Mouse (Mus musculus) neural tube, embryonic 12.5 days (tissue): ENCODE measurements around the gene Ttc41. TPM values are rescaled to one million over a fixed set of nuclear protein-coding genes. Genes with fewer than 3 reads are reported as not detected.
A peak's percentile ranks its signal among the peaks of the same experiment; 100 is the strongest.

Experiments
- ATAC-seq: fragments of 200-750 bp; cut with Nextera tagmentation; 2 replicates; pipeline ENCODE4 v1.8.0; 2017; ENCODE audit warnings: low read depth, mild to moderate bottlenecking, moderate TSS enrichment, moderate library complexity; ENCODE audit not compliant: low FRiP score
- H3K27ac ChIP-seq: fragments of 300-500 bp; sonication (generic); 2 replicates; pipeline ENCODE4 v1.5.1; 2016
- H3K27me3 ChIP-seq: fragments of 300-500 bp; sonication (generic); replicated peaks from 2 replicates; pipeline ENCODE4 v1.6.1; 2016; ENCODE audit warnings: mild to moderate bottlenecking
- H3K36me3 ChIP-seq: fragments of 300-500 bp; sonication (generic); 2 replicates; pipeline ENCODE4 v1.6.1; 2016; ENCODE audit warnings: mild to moderate bottlenecking
- H3K4me1 ChIP-seq: fragments of 300-500 bp; sonication (generic); 2 replicates; pipeline ENCODE4 v1.6.1; 2016
- H3K4me2 ChIP-seq: fragments of 300-500 bp; sonication (generic); replicated peaks from 2 replicates; pipeline ENCODE4 v1.6.1; 2016; ENCODE audit warnings: mild to moderate bottlenecking
- H3K4me3 ChIP-seq: fragments of 300-500 bp; sonication (generic); 2 replicates; pipeline ENCODE4 v1.5.1; 2016
- H3K9ac ChIP-seq: fragments of 300-500 bp; sonication (generic); 2 replicates; pipeline ENCODE4 v1.6.1; 2016; ENCODE audit warnings: mild to moderate bottlenecking
- H3K9me3 ChIP-seq: fragments of 300-500 bp; sonication (generic); 2 replicates; pipeline ENCODE4 v1.6.1; 2016; ENCODE audit warnings: mild to moderate bottlenecking
- WGBS: fragments of 180-500 bp; shearing (Covaris S2); methylation state at CpG from one replicate; pipeline ENCODE4 v1.1.7; 2016; 5-methylcytosine and 5-hydroxymethylcytosine counted together
- polyA plus RNA-seq: library from polyadenylated mRNA; unstranded; fragments of >200 nt; fragmentation: Nextera tagmentation; extraction: Ambion mirVana; gene quantifications from 2 replicates; pipeline ENCODE4 v1.2.1, GENCODE M21; 2016

Gene Ttc41
- polyA plus RNA-seq, 1 experiment from 2014 or later = 3.0 TPM

DNA sequence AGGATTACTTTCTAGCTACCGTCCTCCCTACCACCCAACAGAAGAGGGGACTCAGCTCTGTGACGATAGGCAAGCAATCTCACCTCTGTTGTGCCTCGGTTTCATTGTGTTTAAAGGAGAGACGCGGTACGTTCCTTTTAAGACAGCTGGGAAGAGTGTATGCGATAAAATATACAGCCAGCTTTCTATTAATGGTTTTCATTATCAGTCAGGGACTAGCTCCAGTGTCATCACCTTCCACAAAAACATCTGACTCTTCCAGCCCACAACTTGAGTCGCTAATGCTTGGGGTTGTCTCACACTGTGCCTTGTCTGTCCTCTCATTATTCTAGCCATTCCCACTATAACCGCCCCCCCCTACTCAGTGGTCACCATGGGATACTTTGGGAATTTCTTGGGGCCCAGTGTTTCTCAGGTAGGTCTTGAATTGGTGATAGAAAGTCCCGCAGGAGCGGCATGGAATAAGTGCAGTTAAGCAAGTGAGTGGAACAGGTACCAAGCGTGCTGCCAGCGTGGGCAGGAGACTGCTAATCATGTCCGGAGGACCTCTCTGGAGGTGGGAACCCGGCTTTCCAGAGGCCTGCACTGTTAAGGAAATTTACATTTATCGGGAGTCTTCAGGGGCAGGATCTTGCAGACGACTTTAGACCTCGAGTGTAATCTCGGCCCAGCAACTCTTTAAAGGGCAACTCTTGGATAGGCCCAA, 72.2 kb downstream of the Ttc41 start:
- ATAC-seq = no peak; the same call in 1 of the 2 replicates

DNA sequence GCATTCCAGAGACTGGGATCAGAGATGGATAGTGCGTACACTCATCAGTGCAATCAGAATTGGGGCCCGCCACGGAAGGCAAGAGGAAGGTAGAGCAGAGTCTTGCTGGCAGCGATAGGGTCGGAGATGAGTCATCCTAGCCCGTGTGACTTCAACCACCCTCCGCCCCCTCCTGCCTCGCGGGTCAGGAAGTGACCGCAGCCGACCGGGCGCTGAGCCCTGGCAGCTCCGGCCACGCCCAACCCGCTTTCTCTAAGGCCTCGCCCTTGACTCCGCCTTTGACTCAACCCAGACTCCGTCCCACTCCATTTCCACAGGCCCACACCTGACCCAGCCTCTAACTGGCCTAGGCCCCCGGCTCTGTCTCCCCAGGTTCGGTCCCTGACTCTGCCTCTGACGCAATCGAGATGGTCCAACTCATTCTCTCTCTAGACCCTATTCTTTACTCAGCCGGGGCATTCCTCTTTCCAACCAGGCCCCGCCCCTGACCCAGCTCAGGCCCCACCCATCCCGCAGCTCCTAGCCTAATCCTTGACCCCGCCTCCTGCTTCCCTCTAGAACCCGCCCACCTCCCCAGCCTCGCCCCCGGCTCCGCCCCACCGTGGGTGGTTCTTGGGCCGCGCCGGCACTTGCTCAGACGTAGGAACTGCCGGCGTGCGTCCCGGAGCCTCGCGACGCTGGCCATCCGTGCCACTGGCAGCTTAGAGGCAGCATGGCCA, 72.9 kb downstream of the Ttc41 start, which contains the start of gene Nt5dc3:
Nt5dc3 (plus strand) TSS at position 608 of the 719 bp plus-strand sequence.
- ATAC-seq = peak; percentile 93
- Histone ChIP-seq H3K27me3 (peaks cover 10% of the 10 kb centered on the region), H3K4me1 (peaks cover 16% of the 10 kb centered on the region; the same call in 1 of the 2 replicates), H3K36me3 (no peaks in the 10 kb centered on the region), H3K4me2 (peak within 1 kb of the TSS; percentile 97), H3K9me3 (no peaks in the 10 kb centered on the region), H3K4me3 (peak within 1 kb of the TSS; percentile 63), H3K9ac (peak within 1 kb of the TSS; percentile 67), H3K27ac (no peak within 1 kb of the TSS)
- under 1% methylated on average over 44 of the region's 44 CpGs for WGBS

More for the DNA sequence above, 72.2 kb downstream of the Ttc41 start:
- peak overlapping the region; percentile 97 for H3K4me2 ChIP-seq
- H3K9ac ChIP-seq = peak overlapping the region; percentile 67
- no peaks in the 10 kb centered on the region for H3K36me3 ChIP-seq
- no peaks in the 10 kb centered on the region for H3K9me3 ChIP-seq
- H3K4me1 ChIP-seq = peaks cover 16% of the 10 kb centered on the region; the same call in 1 of the 2 replicates
- 40% methylated on average over 19 of the region's 19 CpGs for WGBS
- H3K27ac ChIP-seq = no peak overlapping the region
- peak overlapping the region; percentile 63 for H3K4me3 ChIP-seq
- H3K27me3 ChIP-seq = peaks cover 10% of the 10 kb centered on the region

DNA sequence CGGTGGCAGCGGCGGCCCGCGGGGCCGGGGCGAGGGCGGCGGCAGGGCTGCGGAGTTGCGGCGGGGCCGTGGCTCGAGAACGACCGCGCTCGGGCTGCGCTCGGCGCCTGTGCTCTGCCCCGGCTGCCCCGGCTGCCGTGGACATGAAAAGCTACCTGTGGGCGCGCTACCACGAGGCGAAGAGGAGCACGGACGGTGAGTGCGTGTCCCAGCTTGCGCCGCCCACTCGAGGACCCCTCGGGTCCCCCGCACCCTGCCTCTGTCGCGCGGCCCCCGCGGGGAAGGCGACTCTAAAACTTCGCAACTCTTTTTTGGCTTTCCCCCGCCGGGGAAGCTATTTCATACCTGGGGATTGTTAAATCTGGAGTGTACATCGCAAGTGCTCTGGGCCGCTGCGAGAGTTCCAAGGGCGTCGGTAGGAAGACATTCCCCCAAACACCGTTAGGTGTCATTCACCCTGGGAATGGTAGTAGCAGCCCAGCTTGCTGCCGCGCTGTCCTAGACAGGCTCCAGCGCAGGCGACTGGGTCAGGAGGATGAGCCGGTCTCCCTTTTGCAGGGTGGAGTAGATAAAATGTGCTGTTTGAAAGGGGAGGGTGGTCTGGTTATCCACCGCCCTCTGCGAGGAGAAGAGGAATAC, 73.6 kb downstream of the Ttc41 start:
- no peaks in the 10 kb centered on the region for H3K36me3 ChIP-seq
- no peaks in the 10 kb centered on the region for H3K9me3 ChIP-seq
- H3K4me3 ChIP-seq = peak overlapping the region; percentile 63
- peak overlapping the region; percentile 97 for H3K4me2 ChIP-seq
- H3K27ac ChIP-seq = no peak overlapping the region
- peak overlapping the region; percentile 67 for H3K9ac ChIP-seq
- H3K4me1 ChIP-seq = peaks cover 16% of the 10 kb centered on the region; the same call in 1 of the 2 replicates
- under 1% methylated on average over 58 of the region's 58 CpGs for WGBS
- H3K27me3 ChIP-seq = peaks cover 10% of the 10 kb centered on the region
- ATAC-seq = peak; percentile 58

DNA sequence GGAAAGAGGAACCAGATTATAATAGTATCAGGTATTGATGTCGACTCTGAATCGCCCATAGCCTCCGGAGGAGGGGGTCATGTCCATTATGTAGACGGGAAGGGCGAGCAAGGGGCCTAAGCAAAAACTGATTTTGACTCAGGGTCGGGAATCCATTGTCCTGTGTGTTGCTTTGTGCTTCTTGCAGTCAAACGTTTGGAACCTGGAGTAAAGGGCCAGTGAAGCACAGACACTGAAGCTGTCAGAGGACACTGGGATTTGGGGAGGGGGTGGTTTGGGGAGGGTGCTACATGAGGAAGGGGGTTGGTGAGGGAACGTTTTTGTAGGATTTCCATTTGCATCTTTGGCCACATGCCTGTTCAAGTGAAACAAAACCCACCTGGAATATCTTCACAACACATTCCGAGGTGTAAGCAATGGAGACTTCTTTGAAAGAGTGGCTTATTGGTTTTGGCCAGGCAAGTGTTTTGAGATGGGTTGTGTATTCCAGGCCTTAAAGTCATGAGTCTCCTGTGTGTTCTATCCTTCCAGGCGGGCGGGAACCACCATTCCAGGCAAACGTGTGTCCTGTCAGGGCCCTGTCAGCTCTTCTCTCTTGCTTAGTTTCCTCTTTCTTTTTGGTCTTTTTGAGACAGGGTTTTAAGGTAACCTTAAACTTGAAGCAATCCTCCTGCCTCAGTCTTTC, 74.3 kb downstream of the Ttc41 start:
- H3K9ac ChIP-seq = peak overlapping the region; percentile 67; the same call in 1 of the 2 replicates
- no peak overlapping the region for H3K27ac ChIP-seq
- ATAC-seq = no peak
- peak overlapping the region; percentile 97 for H3K4me2 ChIP-seq
- WGBS = 22% methylated on average over 12 of the region's 12 CpGs
- no peaks in the 10 kb centered on the region for H3K9me3 ChIP-seq
- H3K4me1 ChIP-seq = peaks cover 16% of the 10 kb centered on the region; the same call in 1 of the 2 replicates
- peak overlapping the region; percentile 63 for H3K4me3 ChIP-seq
- H3K36me3 ChIP-seq = no peaks in the 10 kb centered on the region
- peaks cover 10% of the 10 kb centered on the region for H3K27me3 ChIP-seq

DNA sequence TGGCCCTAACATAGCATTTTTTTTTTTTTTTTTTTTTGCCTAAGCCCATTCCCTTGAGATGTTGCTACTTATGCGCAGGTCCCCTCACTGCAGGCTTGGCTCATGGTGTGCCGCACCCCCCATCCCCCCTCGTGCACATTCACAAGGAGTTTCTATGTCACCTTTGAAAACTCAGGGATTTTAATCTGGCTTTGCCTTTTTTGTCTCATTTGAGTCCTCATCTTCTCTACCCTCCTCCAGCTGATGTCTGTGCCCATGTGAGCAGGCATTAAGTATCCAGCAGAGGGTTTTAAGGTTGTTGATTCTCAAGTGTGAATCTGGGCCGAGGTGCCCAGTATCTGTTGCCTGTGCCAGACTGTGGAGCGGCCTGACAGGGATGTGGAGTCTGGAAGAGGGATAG, 76.0 kb downstream of the Ttc41 start:
- peaks cover 10% of the 10 kb centered on the region for H3K27me3 ChIP-seq
- H3K36me3 ChIP-seq = no peaks in the 10 kb centered on the region
- peaks cover 16% of the 10 kb centered on the region; the same call in 1 of the 2 replicates for H3K4me1 ChIP-seq
- H3K27ac ChIP-seq = no peak overlapping the region
- H3K9me3 ChIP-seq = no peaks in the 10 kb centered on the region
- 43% methylated on average over 5 of the region's 5 CpGs for WGBS
- H3K4me2 ChIP-seq = no peak overlapping the region
- H3K9ac ChIP-seq = no peak overlapping the region
- ATAC-seq = no peak
- H3K4me3 ChIP-seq = no peak overlapping the region

DNA sequence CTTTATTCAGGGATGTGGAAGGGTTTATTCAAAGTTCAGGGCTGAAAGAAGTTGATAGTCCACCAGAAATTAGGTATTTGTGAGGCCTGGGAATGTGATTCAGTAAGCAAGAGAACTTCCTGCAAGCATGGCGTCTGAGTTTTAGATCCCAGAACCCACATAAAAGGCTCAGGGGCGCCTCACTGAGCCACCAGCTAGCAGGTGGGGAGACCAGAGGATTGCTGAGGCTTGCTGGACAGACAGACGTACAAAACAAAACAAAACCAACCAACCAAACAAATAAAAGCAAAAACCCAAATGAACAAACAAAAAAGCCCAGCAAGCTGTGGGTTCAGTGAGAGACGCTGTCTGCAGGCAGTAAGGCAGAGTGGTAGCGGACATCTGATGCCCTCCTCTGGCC, 77.0 kb downstream of the Ttc41 start:
- Histone ChIP-seq H3K9ac (no peak overlapping the region), H3K4me1 (peaks cover 15% of the 10 kb centered on the region; the same call in 1 of the 2 replicates), H3K27me3 (peaks cover 10% of the 10 kb centered on the region), H3K4me2 (no peak overlapping the region), H3K36me3 (no peaks in the 10 kb centered on the region), H3K4me3 (no peak overlapping the region), H3K27ac (no peak overlapping the region), H3K9me3 (no peaks in the 10 kb centered on the region)
- ATAC-seq = no peak
- 56% methylated on average over 5 of the region's 5 CpGs for WGBS

DNA sequence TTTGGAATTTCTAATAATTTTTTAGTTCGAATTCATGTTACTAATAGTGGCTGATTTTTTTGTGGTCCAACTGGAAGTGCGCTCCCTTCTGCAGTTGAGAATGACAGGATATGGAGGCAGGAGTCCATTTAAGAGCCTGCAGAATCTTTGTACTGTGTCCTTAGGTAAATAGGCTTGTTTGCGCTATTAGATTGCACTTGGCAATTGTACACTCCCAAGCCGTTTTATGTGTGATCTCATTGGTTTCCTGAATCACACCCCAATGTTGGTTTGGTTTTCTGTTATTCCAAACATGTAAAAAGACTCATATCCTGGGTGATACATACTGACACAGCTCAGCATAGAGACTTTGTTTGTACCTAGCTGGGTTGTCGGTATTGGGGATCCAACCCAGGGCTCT, 78.0 kb downstream of the Ttc41 start:
- H3K27me3 ChIP-seq = peaks cover 10% of the 10 kb centered on the region
- no peaks in the 10 kb centered on the region for H3K36me3 ChIP-seq
- H3K4me1 ChIP-seq = peaks cover 10% of the 10 kb centered on the region; the same call in 1 of the 2 replicates
- no peak overlapping the region for H3K27ac ChIP-seq
- H3K4me2 ChIP-seq = no peak overlapping the region
- H3K9ac ChIP-seq = no peak overlapping the region
- WGBS = 83% methylated on average over 5 of the region's 5 CpGs
- H3K9me3 ChIP-seq = no peaks in the 10 kb centered on the region
- no peak overlapping the region for H3K4me3 ChIP-seq
- no peak for ATAC-seq

DNA sequence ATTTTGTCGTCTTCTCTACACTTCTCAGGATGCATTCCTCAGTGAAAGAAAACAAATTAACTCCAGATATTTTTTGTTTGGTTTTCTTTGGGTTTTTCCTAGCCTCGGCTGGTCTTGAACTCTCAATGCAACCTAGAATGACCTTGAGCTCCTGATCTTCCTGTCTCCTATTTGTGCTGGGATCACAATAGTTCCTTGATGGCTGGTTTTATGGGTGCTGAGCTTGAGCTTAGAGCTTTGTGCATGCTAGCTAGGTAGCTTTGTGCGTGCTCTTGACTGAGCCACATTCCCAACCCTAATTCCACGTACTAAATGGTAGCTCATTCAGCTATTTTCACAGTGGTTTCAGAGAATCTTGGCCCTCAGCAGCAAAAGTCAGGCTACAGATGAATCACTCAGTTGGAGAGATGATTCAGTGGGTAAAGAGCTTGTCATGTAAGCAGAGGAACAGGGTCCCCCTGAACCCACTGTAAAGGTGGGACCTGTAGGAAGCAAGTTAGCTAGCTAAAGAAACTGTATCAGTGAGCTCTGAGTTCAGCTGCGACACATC, 78.6 kb downstream of the Ttc41 start:
- WGBS = 83% methylated on average over 5 of the region's 5 CpGs

DNA sequence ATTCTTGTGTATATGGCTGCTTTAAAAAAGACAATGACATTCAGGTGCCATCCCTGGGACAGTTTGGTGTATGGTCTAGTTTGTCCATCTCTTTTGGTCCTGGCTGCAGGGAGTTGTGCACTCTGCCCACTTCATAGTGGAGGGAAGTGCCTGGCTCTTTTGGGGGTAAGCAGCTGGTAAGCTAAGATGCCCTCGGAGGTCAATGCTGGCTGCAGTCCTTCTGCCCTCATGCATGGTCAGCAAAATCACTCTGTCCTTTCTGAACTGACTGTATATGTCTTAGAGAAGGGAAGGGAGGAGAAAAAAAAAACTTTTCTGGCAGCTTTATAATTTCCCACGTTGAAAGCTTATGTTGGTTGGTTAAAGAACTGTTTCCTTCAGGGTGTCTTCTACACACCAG, 79.8 kb downstream of the Ttc41 start:
- WGBS = 66% methylated on average over 2 of the region's 2 CpGs
- ATAC-seq = no peak

More for the DNA sequence above, 78.6 kb downstream of the Ttc41 start:
- Histone ChIP-seq H3K4me3 (no peak overlapping the region), H3K4me1 (peaks cover 8% of the 10 kb centered on the region; the same call in 1 of the 2 replicates), H3K27me3 (peaks cover 10% of the 10 kb centered on the region), H3K9me3 (no peaks in the 10 kb centered on the region), H3K27ac (no peak overlapping the region), H3K36me3 (no peaks in the 10 kb centered on the region), H3K9ac (no peak overlapping the region), H3K4me2 (no peak overlapping the region)
- ATAC-seq = no peak

DNA sequence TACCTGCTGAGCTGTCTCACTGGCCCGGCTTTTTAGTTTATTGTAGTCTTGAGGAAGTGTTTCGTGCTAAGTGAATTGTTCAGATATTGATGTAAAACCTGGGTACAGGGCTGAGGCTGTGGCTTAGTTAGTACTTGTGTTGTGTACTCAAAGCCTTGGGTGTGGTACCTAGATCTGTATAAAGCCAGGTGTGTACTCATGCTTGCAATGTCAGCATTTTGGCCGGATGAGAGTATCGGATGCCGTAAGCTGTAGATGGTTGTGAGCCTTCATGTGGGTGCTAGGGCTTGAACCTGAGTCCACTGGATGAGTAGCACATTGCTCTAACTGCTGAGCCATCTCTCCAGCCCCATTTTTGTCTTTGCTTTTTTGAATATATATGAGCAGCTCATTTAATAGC, 80.5 kb downstream of the Ttc41 start:
- Histone ChIP-seq H3K36me3 (no peaks in the 10 kb centered on the region), H3K27ac (no peak overlapping the region), H3K4me2 (no peak overlapping the region), H3K9me3 (no peaks in the 10 kb centered on the region), H3K9ac (no peak overlapping the region), H3K27me3 (peaks cover 2% of the 10 kb centered on the region), H3K4me1 (0 out of 2 replicates have a peak, but pooled peaks cover under 1% of the 10 kb centered on the region), H3K4me3 (no peak overlapping the region)
- WGBS = 90% methylated on average over 5 of the region's 5 CpGs
- no peak for ATAC-seq

More for the DNA sequence above, 79.8 kb downstream of the Ttc41 start:
- Histone ChIP-seq H3K4me1 (no peaks in the 10 kb centered on the region), H3K4me3 (no peak overlapping the region), H3K27ac (no peak overlapping the region), H3K9ac (no peak overlapping the region), H3K27me3 (peaks cover 6% of the 10 kb centered on the region), H3K36me3 (no peaks in the 10 kb centered on the region), H3K9me3 (no peaks in the 10 kb centered on the region), H3K4me2 (no peak overlapping the region)

DNA sequence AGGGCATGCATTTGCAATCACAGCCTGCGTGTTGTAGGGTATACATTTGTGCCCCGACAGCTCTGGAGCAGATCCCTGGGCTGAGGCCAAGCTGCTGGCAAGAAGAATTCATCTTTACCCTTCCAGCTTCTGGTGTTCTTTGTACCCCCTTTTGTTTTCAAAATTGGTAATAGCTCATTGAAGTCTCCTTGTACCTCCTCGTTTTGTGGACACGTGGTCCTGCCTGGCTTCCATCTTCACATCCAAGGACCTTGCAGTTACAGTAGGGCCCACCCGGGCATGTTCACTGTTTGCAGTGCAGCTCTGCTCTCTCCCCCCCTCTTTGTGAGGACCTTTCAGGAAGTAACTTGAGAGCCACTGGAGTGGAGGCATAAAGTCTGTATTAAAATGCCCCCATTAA, 82.6 kb downstream of the Ttc41 start:
- Histone ChIP-seq H3K36me3 (no peaks in the 10 kb centered on the region), H3K9me3 (no peaks in the 10 kb centered on the region), H3K4me3 (no peak overlapping the region), H3K9ac (no peak overlapping the region), H3K27ac (no peak overlapping the region), H3K4me2 (no peak overlapping the region), H3K27me3 (no peaks in the 10 kb centered on the region), H3K4me1 (0 out of 2 replicates have a peak, but pooled peaks cover 8% of the 10 kb centered on the region)
- no peak for ATAC-seq
- 46% methylated on average over 5 of the region's 5 CpGs for WGBS
